Mouse (Mus musculus): Measurements from ENCODE around the gene 4930415O20Rik.

The 4930415O20Rik gene

DNA sequence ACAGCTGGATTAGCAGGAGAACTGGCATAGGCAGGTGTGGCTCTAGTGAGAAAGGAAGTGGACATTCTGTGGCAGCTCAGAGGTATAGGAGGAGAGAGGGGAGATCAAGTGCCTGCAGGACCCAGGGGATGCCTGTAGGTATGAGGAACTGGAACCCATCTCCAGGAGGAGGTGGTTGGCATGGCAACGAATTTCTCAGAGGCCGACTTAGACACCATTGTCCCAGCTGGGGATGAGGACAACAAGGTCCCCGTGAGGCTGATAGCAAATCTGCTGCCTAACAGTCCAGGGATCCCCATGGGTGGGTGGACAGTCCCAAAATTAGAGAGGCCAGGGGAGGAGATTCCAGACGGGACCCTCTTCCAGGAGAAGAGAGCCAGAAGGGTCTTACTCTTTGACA is 62.1 kb downstream of the 4930415O20Rik start:
- DNase-seq, result no peak

DNA sequence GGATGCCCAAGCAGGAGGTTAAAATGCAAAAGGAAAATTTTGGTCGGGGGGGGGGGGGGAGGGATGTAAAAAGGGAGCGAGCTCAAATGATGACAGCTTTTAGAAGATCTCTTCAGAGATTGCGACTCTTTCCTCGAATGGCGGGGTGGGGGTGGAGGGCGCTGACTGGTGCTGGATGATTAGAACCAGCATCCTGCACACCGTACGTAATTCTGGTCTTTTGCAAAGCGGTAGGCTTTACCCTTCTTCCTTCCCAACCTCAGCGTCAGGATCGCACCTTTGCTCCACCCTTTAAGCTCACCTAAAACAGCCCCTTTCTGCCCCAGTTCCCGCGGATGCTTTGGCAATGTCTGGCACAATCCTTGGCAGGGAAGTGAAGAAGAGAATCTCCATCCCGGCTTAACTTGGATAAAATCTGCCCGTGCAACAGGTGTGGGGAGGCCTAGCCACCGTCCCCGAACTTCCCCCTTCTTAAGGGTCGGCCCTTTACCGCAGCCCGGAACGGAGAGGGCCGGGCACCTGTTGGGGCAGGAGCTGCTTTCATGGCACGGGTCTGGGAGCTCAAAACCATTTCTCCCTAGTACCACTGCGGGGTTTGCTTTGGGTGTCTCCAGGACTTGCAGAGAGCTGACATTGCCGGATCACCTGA is 63.1 kb downstream of the 4930415O20Rik start:
- no peak for DNase-seq

DNA sequence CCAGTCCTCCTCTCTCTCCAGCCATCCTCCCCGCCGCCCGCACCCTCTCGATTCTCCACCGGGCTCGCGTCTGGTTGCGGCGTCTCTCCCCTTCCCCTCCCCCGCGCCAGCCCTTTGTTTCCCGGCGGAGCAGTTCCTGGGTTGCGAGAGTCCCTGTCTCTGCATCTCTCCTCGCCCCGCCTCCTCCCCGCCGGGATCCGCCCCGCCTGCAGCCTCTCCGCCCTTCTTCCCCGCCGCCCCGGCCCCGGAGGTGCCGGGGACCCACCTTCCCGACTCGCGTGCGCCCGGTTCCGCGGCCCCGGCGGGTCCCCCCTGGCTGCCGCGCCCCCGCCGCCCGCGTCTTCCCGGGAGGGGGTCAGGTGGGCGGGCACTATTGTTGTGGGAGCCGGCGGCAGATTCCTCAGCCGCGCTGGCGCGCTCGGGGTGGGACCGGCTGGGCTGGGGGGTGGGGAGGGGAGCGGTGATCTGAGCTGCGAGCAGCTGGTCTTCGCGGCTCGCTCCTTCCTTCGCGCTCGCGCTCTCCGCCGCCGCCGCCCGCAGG is 63.8 kb downstream of the 4930415O20Rik start:
- peak; percentile 90 for DNase-seq

DNA sequence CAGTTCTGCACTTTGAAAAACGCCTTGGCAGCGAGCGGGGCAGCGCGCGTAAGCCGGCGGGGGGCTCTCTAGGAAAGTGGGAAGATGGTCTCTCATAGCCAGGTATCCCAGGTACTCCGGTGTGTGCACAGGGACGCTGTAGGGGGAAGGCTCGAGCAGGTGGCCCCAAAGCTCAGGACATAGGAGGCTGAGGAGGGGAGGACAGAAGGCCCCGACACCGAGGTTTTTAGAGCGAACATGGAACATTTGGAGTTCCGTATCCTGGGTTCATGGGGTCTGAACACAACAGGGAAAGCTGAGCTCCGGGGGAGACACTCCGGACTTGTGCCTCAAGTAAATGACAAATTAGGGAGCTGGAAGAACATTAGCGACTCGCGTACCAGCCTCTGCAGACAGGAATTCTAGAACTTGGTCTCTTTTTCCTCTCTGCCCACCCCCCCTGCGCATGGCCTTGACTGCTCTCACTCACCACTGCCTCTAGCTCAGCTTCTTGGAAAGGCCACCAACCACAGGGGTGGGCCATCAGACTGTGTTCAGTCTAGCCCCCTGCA is 64.6 kb downstream of the 4930415O20Rik start:
- no peak for DNase-seq

DNA sequence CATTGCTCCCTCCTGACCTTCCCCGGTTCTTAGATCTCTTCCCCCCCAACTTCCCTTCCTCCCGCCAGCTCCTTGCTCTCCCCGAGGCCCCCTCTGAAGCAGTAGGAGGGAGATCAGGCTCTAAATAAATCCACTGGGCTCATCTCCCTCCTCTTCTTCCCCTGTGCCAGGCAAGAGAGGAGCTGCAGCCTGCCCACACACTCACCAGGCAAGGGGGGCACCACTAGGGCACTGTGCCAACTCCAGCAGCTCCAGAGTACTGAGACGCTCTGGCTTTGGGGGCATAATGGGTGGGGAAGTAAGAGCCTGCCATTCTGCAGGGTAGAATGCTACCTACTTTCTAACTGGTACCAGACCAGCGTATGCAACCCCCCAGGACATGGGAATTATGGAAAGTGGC is 65.7 kb downstream of the 4930415O20Rik start:
- no peak for DNase-seq

DNA sequence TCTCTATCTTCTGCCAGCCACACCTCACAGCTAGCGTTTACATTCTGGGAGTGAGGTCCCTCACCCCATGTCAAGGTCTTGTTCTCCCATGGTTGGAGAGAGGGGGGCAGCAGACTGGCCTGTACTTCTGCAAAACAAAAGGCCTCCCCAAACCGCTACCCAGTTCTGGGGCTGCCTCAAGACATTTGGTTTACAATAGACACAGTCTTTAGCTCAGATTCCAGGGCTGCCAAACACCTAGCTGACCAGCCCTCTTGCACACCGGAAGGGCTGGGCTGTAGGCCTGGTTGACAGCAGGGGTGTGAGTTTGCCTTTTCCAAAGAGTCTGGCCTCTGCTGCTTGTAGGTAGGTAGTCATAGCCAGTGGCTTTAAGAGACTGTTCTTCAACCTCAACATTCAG is 66.4 kb downstream of the 4930415O20Rik start:
- DNase-seq, result no peak

Data from thymus, postnatal 14 days (tissue).